Mouse (Mus musculus) stomach, postnatal 0 days (tissue): ENCODE data around the gene Tuba3a. TPM values are rescaled to one million over a fixed set of nuclear protein-coding genes. Genes with fewer than 3 reads are reported as not detected.
"Not testable (repeated sequence)": the region's sequence is repeated elsewhere in the genome, so short reads cannot be mapped to it uniquely, and the experiment has no call there.

ENCODE experiments used
- ATAC-seq: fragments of 200-750 bp; cut with Nextera tagmentation; 2 replicates; pipeline ENCODE4 v1.8.0; 2017; ENCODE audit not compliant: low FRiP score, low TSS enrichment
- DNase-seq: peaks from one replicate; pipeline ENCODE4 v3.0.0-alpha.2; 2016; ENCODE audit warnings: low spot score
- H3K27ac ChIP-seq: fragments of 300-500 bp; sonication (generic); replicated peaks from 2 replicates; pipeline ENCODE4 v1.5.1; 2014; ENCODE audit warnings: mild to moderate bottlenecking, control low read depth
- H3K27me3 ChIP-seq: fragments of 300-500 bp; sonication (generic); 2 replicates; pipeline ENCODE4 v1.6.1; 2014; ENCODE audit warnings: low read length; ENCODE audit not compliant: control insufficient read depth, insufficient read depth
- H3K36me3 ChIP-seq: fragments of 300-500 bp; sonication (generic); 2 replicates; pipeline ENCODE4 v1.6.1; 2014; ENCODE audit warnings: low read length, mixed read lengths; ENCODE audit not compliant: control insufficient read depth, insufficient read depth
- H3K4me1 ChIP-seq: fragments of 300-500 bp; sonication (generic); replicated peaks from 2 replicates; pipeline ENCODE4 v1.6.1; 2014; ENCODE audit warnings: antibody characterized with exemption; ENCODE audit not compliant: control insufficient read depth, insufficient read depth
- H3K4me2 ChIP-seq: fragments of 300-500 bp; sonication (generic); replicated peaks from 2 replicates; pipeline ENCODE4 v1.6.1; 2014; ENCODE audit warnings: low read depth, mild to moderate bottlenecking, control low read depth, moderate library complexity
- H3K4me3 ChIP-seq: fragments of 300-500 bp; sonication (generic); 2 replicates; pipeline ENCODE4 v1.5.1; 2014; ENCODE audit warnings: low read depth, low read length, control low read depth
- H3K9ac ChIP-seq: fragments of 300-500 bp; sonication (generic); 2 replicates; pipeline ENCODE4 v1.6.1; 2014; ENCODE audit warnings: mild to moderate bottlenecking, low read length, control low read depth, mixed read lengths
- H3K9me3 ChIP-seq: fragments of 300-500 bp; sonication (generic); 2 replicates; pipeline ENCODE4 v1.6.1; 2016; ENCODE audit warnings: low read length; ENCODE audit not compliant: control insufficient read depth
- CTCF ChIP-seq: IDR thresholded peaks from 2 replicates; pipeline ENCODE4 v1.5.1; 2016; ENCODE audit warnings: antibody characterized with exemption, low read depth, mild to moderate bottlenecking, moderate library complexity
- EP300 ChIP-seq: optimal IDR thresholded peaks from 2 replicates; pipeline ENCODE3; 2016; ENCODE audit warnings: antibody characterized with exemption
- WGBS: fragments of 180-500 bp; shearing (Covaris S2); extraction: QIAGEN DNeasy Blood & Tissue Kit; methylation state at CpG from one replicate; pipeline ENCODE4 v1.1.7; 2014; 5-methylcytosine and 5-hydroxymethylcytosine counted together
- polyA plus RNA-seq: library from polyadenylated mRNA; unstranded; fragments of >200 nt; fragmentation: Nextera tagmentation; extraction: Ambion mirVana; gene quantifications from 2 replicates; pipeline ENCODE4 v1.2.1, GENCODE M21; 2015

Gene Tuba3a
- polyA plus RNA-seq, 1 experiment from 2014 or later = 0.15 TPM

DNA sequence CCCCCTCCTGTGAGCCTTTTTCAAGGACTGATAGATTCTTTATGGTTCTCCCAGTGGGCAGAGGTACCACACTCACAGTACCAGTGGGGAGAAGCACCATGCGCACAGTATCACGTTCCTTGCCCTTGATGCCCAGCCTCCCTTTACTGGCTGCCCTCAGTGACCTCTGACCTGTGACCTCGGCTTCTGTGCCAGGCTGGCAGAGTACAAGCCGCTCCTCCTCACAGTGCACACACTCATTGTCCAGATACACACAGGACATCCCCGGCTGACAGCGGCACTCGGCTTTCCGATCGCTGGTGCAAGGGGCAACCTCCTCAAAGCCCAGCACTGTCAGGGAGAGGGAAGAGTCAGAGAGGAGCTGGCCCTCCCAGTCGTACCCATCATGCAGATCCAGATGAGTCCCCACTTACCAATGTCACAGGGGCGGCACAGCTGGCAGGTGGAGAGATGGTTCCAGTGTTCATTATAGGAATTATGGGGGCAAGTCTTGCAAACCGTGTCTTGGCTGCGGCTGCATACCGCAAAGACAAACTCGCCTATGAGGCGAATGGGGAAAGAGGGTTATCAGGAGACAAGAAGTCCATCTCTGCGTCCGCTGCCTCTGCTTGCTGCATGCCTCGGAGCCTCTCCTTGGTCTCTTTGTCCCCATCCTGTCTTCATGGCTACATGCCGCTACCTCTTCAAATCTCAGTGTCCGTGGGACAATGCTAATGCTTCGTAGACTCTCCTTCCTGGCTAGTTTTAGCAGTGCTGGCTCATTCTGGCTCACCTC lies 26.9 kb upstream of the Tuba3a start:
- H3K4me1 ChIP-seq = peaks cover 19% of the 10 kb centered on the region
- peak overlapping the region; percentile 89 for H3K4me2 ChIP-seq
- H3K27me3 ChIP-seq = no peaks in the 10 kb centered on the region
- DNase-seq (no peak), ATAC-seq (no peak)
- H3K27ac ChIP-seq = peak overlapping the region; percentile 93
- H3K9me3 ChIP-seq = no peaks in the 10 kb centered on the region
- H3K9ac ChIP-seq = peak overlapping the region; percentile 98
- peak overlapping the region; percentile 84 for H3K4me3 ChIP-seq
- WGBS = 41% methylated on average over 22 of the region's 22 CpGs
- peaks cover 9% of the 10 kb centered on the region for H3K36me3 ChIP-seq
- TF ChIP-seq EP300 (no peak), CTCF (no peak)

GRCm38 (mm10) chr6:125312171-125312570 lies 26.3 kb upstream of the Tuba3a start:
- Histone ChIP-seq H3K4me1 (peaks cover 19% of the 10 kb centered on the region), H3K4me3 (peak overlapping the region; percentile 84), H3K9me3 (no peaks in the 10 kb centered on the region), H3K4me2 (peak overlapping the region; percentile 89), H3K27me3 (no peaks in the 10 kb centered on the region), H3K36me3 (peaks cover 12% of the 10 kb centered on the region), H3K27ac (no peak overlapping the region), H3K9ac (peak overlapping the region; percentile 98; the same call in 1 of the 2 replicates)
- 77% methylated on average over 9 of the region's 9 CpGs for WGBS
- DNase-seq (no peak), ATAC-seq (no peak)
- TF ChIP-seq EP300 (no peak), CTCF (no peak)

- Histone ChIP-seq H3K27me3 (no peaks in the 10 kb centered on the region), H3K36me3 (peaks cover 18% of the 10 kb centered on the region), H3K4me2 (no peak overlapping the region), H3K9ac (no peak overlapping the region), H3K4me1 (peaks cover 18% of the 10 kb centered on the region), H3K4me3 (no peak overlapping the region), H3K27ac (no peak overlapping the region), H3K9me3 (no peaks in the 10 kb centered on the region)
- DNase-seq (no peak), ATAC-seq (no peak)
- 53% methylated on average over 5 of the region's 5 CpGs for whole genome bisulfite sequencing
- TF ChIP-seq CTCF = no peak
- no peak for TF ChIP-seq EP300
Observed at GRCm38 (mm10) chr6:125309406-125309805, 23.6 kb upstream of the Tuba3a start.

- no peak overlapping the region for H3K27ac ChIP-seq
- peaks cover 13% of the 10 kb centered on the region for H3K4me1 ChIP-seq
- peaks cover 18% of the 10 kb centered on the region for H3K36me3 ChIP-seq
- no peak overlapping the region for H3K9ac ChIP-seq
- WGBS = 29% methylated on average over 13 of the region's 13 CpGs
- TF ChIP-seq CTCF = no peak
- no peak for TF ChIP-seq EP300
- no peak for DNase-seq
- no peak overlapping the region for H3K4me3 ChIP-seq
- H3K9me3 ChIP-seq = no peaks in the 10 kb centered on the region
- no peaks in the 10 kb centered on the region for H3K27me3 ChIP-seq
- H3K4me2 ChIP-seq = no peak overlapping the region
- no peak for ATAC-seq
Observed at GRCm38 (mm10) chr6:125308921-125309320, 23.1 kb upstream of the Tuba3a start.

- H3K4me2 ChIP-seq = no peak overlapping the region
- H3K9me3 ChIP-seq = no peaks in the 10 kb centered on the region
- no peak overlapping the region for H3K27ac ChIP-seq
- TF ChIP-seq EP300 (no peak), CTCF (no peak)
- WGBS = 91% methylated on average over 5 of the region's 5 CpGs
- DNase-seq = no peak
- H3K4me3 ChIP-seq = no peak overlapping the region
- H3K36me3 ChIP-seq = peaks cover 18% of the 10 kb centered on the region
- no peaks in the 10 kb centered on the region for H3K27me3 ChIP-seq
- H3K9ac ChIP-seq = no peak overlapping the region
- H3K4me1 ChIP-seq = peaks cover 5% of the 10 kb centered on the region
- ATAC-seq = no peak
Observed at GRCm38 (mm10) chr6:125307091-125307490, 21.2 kb upstream of the Tuba3a start.

GRCm38 (mm10) chr6:125305465-125305864 lies 19.6 kb upstream of the Tuba3a start:
- 55% methylated on average over 6 of the region's 6 CpGs for WGBS
- Histone ChIP-seq H3K9ac (no peak overlapping the region), H3K36me3 (peaks cover 18% of the 10 kb centered on the region), H3K4me2 (no peak overlapping the region), H3K9me3 (no peaks in the 10 kb centered on the region), H3K4me3 (no peak overlapping the region), H3K4me1 (0 out of 2 replicates have a peak, but pooled peaks cover 3% of the 10 kb centered on the region), H3K27ac (peak overlapping the region; percentile 53; the same call in 1 of the 2 replicates), H3K27me3 (no peaks in the 10 kb centered on the region)
- no peak for DNase-seq
- peak; percentile 53; the same call in 1 of the 2 replicates for ATAC-seq
- no peak for TF ChIP-seq CTCF
- TF ChIP-seq EP300 = peak; percentile 72

GRCm38 (mm10) chr6:125304408-125304807 lies 18.6 kb upstream of the Tuba3a start:
- WGBS = 81% methylated on average over 7 of the region's 7 CpGs
- H3K27me3 ChIP-seq, ATAC-seq, H3K4me1 ChIP-seq, H3K9ac ChIP-seq, H3K4me2 ChIP-seq, H3K9me3 ChIP-seq, DNase-seq, H3K27ac ChIP-seq, H3K4me3 ChIP-seq: not testable (repeated sequence)
- H3K36me3 ChIP-seq = peaks cover 16% of the 10 kb centered on the region
